25 mouse cellular contexts compared by ENCODE assay signal in the genomic region with DNA sequence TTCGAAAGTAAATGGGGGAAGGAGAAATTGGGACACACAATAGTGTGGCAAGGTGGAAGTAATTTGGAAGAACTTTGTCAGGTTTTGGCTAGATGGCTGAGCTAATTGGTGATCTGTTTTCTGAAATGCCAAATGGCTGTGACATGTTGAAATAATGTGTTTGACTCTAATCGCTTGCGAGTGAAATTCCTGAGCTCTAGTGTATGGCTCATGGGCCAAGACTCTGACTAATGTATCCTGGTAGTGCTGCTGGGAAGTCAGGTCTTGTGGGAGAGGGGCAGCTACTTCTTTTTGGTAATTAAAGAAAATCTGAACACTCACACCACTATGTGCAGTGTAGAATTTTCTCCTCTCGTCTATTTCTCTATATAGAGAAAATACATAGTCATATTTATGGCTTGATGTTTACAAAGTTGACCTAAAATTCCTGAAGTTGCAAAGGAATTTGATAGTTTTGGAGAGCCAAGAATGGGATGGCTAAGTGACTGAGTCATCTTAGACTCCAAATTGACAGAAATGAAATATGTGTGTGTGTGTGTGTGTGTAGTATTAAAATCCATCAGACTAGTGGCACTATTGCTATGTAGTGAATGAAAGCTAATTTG. TPM values are rescaled to one million over a fixed set of nuclear protein-coding genes. Genes with fewer than 3 reads are reported as not detected.
DNase-seq lines count a peak whose midpoint lies in the region; ATAC-seq and TF ChIP-seq lines count a peak whose summit lies in the region.
"Had no signal": no experiment of that assay in that cellular context is flagged by ENCODE, and none has a peak within 500 bp of the region (broad histone marks: within the 10 kb centered on the region; RNA-seq: fewer than 3 reads in every experiment).

No protein-coding gene starts in this region.

- H3K9me3 ChIP-seq in forebrain, embryonic 14.5 days (replicated peaks; ENCODE audit: control insufficient read depth, low read length), result no peaks in the 10 kb centered on the region
- no peaks in the 10 kb centered on the region for H3K9me3 ChIP-seq in forebrain, postnatal 0 days (ENCODE audit: low read length)
- no peaks in the 10 kb centered on the region for H3K9me3 ChIP-seq in midbrain, embryonic 15.5 days
- H3K9me3 ChIP-seq: embryonic facial prominence, embryonic 13.5 days; forebrain, embryonic 10.5 days; heart, embryonic 13.5 days; hindbrain, embryonic 12.5 days had no signal

- ATAC-seq in forebrain, embryonic 14.5 days, result peak; percentile 44; the same call in 1 of the 2 replicates
- no peak for ATAC-seq in forebrain, postnatal 0 days
- ATAC-seq in midbrain, embryonic 15.5 days (replicated peaks), result no peak
- ATAC-seq: hindbrain, embryonic 16.5 days; inflammation-experienced regulatory T-cells, adult 6 months; intestine, postnatal 0 days had no signal

- no peak for TF ChIP-seq CTCF in forebrain, postnatal 0 days (IDR thresholded peaks at IDR 0.05; ENCODE audit: low read depth)

- H3K9ac ChIP-seq in forebrain, embryonic 14.5 days (ENCODE audit: low read length), result no peak overlapping the region
- no peak overlapping the region for H3K9ac ChIP-seq in forebrain, postnatal 0 days
- H3K9ac ChIP-seq in midbrain, embryonic 15.5 days, result no peak overlapping the region
- H3K9ac ChIP-seq: embryonic facial prominence, embryonic 13.5 days; heart, embryonic 13.5 days; hindbrain, embryonic 12.5 days had no signal

- no peaks in the 10 kb centered on the region for H3K4me1 ChIP-seq in forebrain, embryonic 14.5 days (ENCODE audit: control insufficient read depth, insufficient read depth, low read length)
- H3K4me1 ChIP-seq in forebrain, postnatal 0 days (ENCODE audit: insufficient read depth), result no peaks in the 10 kb centered on the region
- no peaks in the 10 kb centered on the region for H3K4me1 ChIP-seq in midbrain, embryonic 15.5 days
- H3K4me1 ChIP-seq: embryonic facial prominence, embryonic 13.5 days; forebrain, embryonic 10.5 days; heart, embryonic 13.5 days; hindbrain, embryonic 12.5 days had no signal

- 56% methylated on average over 4 of the region's 4 CpGs for WGBS in forebrain, embryonic 14.5 days
- 45% methylated on average over 4 of the region's 4 CpGs for WGBS in forebrain, postnatal 0 days
- 84% methylated on average over 4 of the region's 4 CpGs for WGBS in midbrain, embryonic 15.5 days

- H3K27ac ChIP-seq in forebrain, embryonic 14.5 days (ENCODE audit: low read depth, low read length), result no peak overlapping the region
- H3K27ac ChIP-seq in forebrain, postnatal 0 days (ENCODE audit: low read depth, low read length), result no peak overlapping the region
- no peak overlapping the region for H3K27ac ChIP-seq in midbrain, embryonic 15.5 days
- H3K27ac ChIP-seq: embryonic facial prominence, embryonic 13.5 days; forebrain, embryonic 10.5 days; heart, embryonic 13.5 days; hindbrain, embryonic 12.5 days had no signal

- H3K36me3 ChIP-seq in forebrain, embryonic 14.5 days (ENCODE audit: control insufficient read depth, insufficient read depth, low read length), result no peaks in the 10 kb centered on the region
- no peaks in the 10 kb centered on the region for H3K36me3 ChIP-seq in forebrain, postnatal 0 days (ENCODE audit: insufficient read depth)
- H3K36me3 ChIP-seq in midbrain, embryonic 15.5 days (replicated peaks), result no peaks in the 10 kb centered on the region
- H3K36me3 ChIP-seq: embryonic facial prominence, embryonic 13.5 days; forebrain, embryonic 10.5 days; heart, embryonic 13.5 days; hindbrain, embryonic 12.5 days had no signal

- H3K4me2 ChIP-seq in forebrain, embryonic 14.5 days (ENCODE audit: low read length), result no peak overlapping the region
- H3K4me2 ChIP-seq in forebrain, postnatal 0 days (ENCODE audit: low read depth), result no peak overlapping the region
- H3K4me2 ChIP-seq in midbrain, embryonic 15.5 days, result no peak overlapping the region
- H3K4me2 ChIP-seq: embryonic facial prominence, embryonic 13.5 days; heart, embryonic 13.5 days; hindbrain, embryonic 12.5 days had no signal

- peak; percentile 12 for DNase-seq in forebrain, embryonic 14.5 days (ENCODE audit: low spot score)
- DNase-seq in forebrain, postnatal 0 days, result no peak
- peak; percentile 86 for DNase-seq in Muller cell, postnatal 12 days (ENCODE audit: inconsistent ontology term)
- DNase-seq in fibroblast of lung, adult 2 months (ENCODE audit: low read depth), result peak; percentile 42
- no peak for DNase-seq in right cerebral cortex, adult 18-20 months
- DNase-seq in cerebellum, adult 9-11 months, result no peak
- DNase-seq: adrenal gland, adult 8-10 months; adrenal gland, postnatal 36 days; cerebellum, adult 11 months; cerebellum, adult 8-10 months; cerebellum, postnatal 36 days; gastrocnemius, postnatal 36 days; heart, adult 11 months; heart, postnatal 36 days had no signal

- no peaks in the 10 kb centered on the region for H3K27me3 ChIP-seq in forebrain, embryonic 14.5 days (replicated peaks; ENCODE audit: control insufficient read depth, insufficient read depth, low read length)
- no peaks in the 10 kb centered on the region for H3K27me3 ChIP-seq in forebrain, postnatal 0 days (ENCODE audit: insufficient read depth, low read length)
- no peaks in the 10 kb centered on the region for H3K27me3 ChIP-seq in midbrain, embryonic 15.5 days (replicated peaks)
- H3K27me3 ChIP-seq: CH12.LX; embryonic facial prominence, embryonic 13.5 days; heart, embryonic 13.5 days; hindbrain, embryonic 12.5 days had no signal

- H3K4me3 ChIP-seq in forebrain, embryonic 14.5 days (ENCODE audit: low read depth, low read length), result no peak overlapping the region
- no peak overlapping the region for H3K4me3 ChIP-seq in forebrain, postnatal 0 days (ENCODE audit: low read depth, low read length)
- no peak overlapping the region for H3K4me3 ChIP-seq in midbrain, embryonic 15.5 days
- H3K4me3 ChIP-seq: embryonic facial prominence, embryonic 13.5 days; forebrain, embryonic 10.5 days; heart, embryonic 13.5 days; hindbrain, embryonic 12.5 days had no signal

RNA-seq across cellular contexts. Expression of a gene that starts 55.1 kb away (rescaled TPM):
- not detected in 2 replicates for polyA plus RNA-seq in forebrain, embryonic 14.5 days (2014; fragmentation: Nextera tagmentation; extraction: Ambion mirVana)
- total RNA-seq in forebrain, postnatal 0 days (2014; rRNA removed), result not detected in 2 replicates
- polyA plus RNA-seq in forebrain, postnatal 0 days (2015; fragmentation: Nextera tagmentation; extraction: Ambion mirVana), result 0.08 and 0.24 TPM in 2 replicates
- 0.15 TPM in 1 of 2 replicates, not detected in the other for polyA plus RNA-seq in midbrain, embryonic 15.5 days (2015; fragmentation: Nextera tagmentation; extraction: Ambion mirVana)
- total RNA-seq: adrenal gland, adult 8-10 months; adrenal gland, postnatal 36 days; CH12.LX; gastrocnemius, adult 8-10 months; gastrocnemius, postnatal 36 days; heart, postnatal 36 days had no signal
- polyA plus RNA-seq: embryonic facial prominence, embryonic 13.5 days; forebrain, embryonic 10.5 days; heart, embryonic 13.5 days; heart, postnatal 0 days; hindbrain, embryonic 12.5 days; inflammation-experienced regulatory T-cells, adult 6 months; intestine, postnatal 0 days had no signal

RNA-seq across cellular contexts. Expression of a gene that starts 55.2 kb away (rescaled TPM):
- 14.9 and 16.3 TPM in 2 replicates for polyA plus RNA-seq in forebrain, embryonic 14.5 days (2014; fragmentation: Nextera tagmentation; extraction: Ambion mirVana)
- 18.5 and 24.9 TPM in 2 replicates for total RNA-seq in forebrain, postnatal 0 days (2014; rRNA removed)
- polyA plus RNA-seq in forebrain, postnatal 0 days (2015; fragmentation: Nextera tagmentation; extraction: Ambion mirVana), result 11.5 and 14.3 TPM in 2 replicates
- polyA plus RNA-seq in midbrain, embryonic 15.5 days (2015; fragmentation: Nextera tagmentation; extraction: Ambion mirVana), result 13.9 and 14.2 TPM in 2 replicates
- total RNA-seq: CH12.LX had no signal

Comparison
In these comparisons a context has a peak if more than half of its experiments do, and no peak if none do; other contexts are left out.
1. DNase-seq: peak in forebrain, embryonic 14.5 days (single experiment), Muller cell, postnatal 12 days (single experiment) and fibroblast of lung, adult 2 months (single experiment); none in forebrain, postnatal 0 days (single experiment), right cerebral cortex, adult 18-20 months (single experiment) and cerebellum, adult 9-11 months (single experiment).